Mouse (Mus musculus) left cerebral cortex, adult 18-20 months (tissue): Measurements from ENCODE around the gene Slamf8. TPM values are rescaled to one million over a fixed set of nuclear protein-coding genes. Genes with fewer than 3 reads are reported as not detected.

ENCODE experiments used
- DNase-seq, 2 experiments: peaks; one replicate each; pipeline ENCODE4 v3.0.0; 2021 to 2022; ENCODE audit warnings: low spot score in 2 of 2, mixed read lengths in 1 of 2
- total RNA-seq, 2 experiments: library from RNA; stranded (reverse); gene quantifications; 2 replicates each; pipeline ENCODE4 v1.2.3; 2021

The Slamf8 gene
- total RNA-seq, 2 experiments from 2014 or later = not detected

DNA sequence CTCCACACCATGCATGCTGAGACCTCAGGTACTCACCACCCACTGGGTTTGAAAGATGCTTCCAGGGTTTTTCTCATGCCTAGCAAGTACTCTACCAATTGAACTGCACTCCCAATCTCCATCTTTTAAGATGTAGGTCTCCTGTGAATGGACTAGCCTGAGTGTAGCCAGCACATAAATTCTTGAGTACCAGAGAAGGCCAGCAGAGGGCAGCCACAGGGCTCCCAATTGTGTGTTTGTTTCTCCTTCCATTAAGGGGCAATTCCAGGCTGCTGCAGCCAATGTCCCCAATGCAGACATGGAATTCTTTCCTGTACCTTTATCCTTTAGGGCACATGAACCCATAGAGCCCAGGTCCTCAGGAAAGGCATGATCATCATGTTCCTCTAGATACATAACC is 4.1 kb upstream of the Slamf8 start:
- DNase-seq = peak; percentile 29 to 36

GRCm38 (mm10) chr1:172593956-172594355 is 3.6 kb upstream of the Slamf8 start:
- no peak for DNase-seq

GRCm38 (mm10) chr1:172593321-172593720 is 3.0 kb upstream of the Slamf8 start:
- no peak for DNase-seq

DNA sequence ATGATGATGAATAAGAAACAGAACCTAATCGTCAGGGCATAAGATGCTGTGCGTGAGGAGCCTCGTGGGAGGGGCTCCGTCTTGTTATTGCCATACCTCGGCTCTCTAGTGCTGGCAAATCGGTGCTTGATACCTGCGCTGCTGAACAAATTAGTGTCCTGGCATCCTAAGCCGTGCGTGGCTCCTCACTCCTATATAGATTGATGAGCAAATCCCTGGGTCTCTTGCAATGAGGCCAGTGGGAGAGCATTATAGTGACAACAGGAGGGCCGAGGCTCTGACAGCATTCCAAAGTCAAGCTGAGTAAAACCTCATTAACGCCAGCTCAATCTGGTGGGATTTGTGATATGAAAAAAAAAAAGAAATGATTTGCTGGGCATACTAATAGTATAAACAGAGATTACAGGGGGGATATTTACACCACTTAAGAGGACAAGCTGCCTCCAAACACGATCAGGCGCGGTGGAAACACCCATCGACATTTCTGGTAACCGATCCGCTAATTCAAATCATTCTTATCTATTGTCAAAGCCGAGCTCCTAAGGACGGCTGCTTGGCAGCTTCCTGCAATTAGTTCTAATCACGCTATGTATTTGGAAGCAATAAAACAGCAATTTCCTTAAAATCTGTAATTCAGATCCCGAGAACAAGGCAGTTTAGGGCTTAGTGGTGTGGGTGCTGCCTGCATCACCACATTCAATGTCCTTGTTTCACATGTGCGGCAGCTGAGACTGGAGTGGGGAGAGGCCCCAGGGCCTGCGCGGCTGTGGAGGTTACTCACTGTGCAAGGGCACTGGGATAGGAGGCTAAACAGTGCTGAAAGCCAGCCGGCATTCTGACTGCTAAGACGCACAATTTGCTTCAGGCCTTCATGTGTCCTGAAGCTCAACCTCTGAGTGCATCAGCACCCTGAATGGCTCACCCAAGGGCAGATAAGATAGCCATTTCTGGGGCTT is 4.5 kb downstream of the Slamf8 start:
- no peak for DNase-seq

DNA sequence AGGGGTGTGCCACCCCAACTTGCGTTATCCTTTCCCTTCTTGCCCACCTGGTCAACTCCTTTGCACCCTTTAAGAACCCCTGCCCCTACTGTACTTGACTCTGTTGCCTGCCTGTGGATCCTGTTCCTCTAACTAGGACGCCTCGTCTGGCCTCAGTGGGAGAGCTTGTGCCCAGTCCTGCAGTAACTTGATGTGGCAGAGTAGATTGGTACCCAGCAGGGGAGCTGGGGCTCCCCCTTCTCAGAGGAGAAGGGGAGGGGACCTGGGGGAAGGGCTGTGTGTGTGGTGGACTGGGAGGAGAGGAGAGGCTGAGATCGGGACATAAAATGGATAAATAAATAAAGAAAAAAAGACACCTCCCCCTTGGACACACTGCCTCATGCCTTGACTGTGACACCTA is 5.3 kb downstream of the Slamf8 start:
- no peak for DNase-seq

- no peak for DNase-seq
Observed at GRCm38 (mm10) chr1:172584271-172584670, 6.1 kb downstream of the Slamf8 start.

DNA sequence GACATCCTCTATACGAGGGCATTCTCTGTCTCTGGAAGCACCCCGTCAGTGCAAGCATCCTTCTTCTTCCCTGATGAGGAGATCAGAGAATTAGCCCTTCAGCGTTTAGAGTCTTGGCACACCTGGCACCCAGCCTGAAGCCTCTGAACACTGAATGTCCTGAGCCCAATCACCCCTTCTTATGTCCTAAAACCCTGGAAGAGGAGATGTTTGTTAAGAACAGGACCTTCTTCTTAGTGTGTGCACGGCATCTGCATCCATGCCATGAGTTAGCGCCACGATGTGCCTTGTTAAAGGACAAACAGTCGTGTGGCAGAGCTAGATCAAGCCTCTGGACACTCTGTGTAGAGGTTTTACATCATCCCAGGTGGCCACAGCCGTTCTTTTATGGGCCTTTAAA is 7.9 kb downstream of the Slamf8 start:
- no peak for DNase-seq

DNA sequence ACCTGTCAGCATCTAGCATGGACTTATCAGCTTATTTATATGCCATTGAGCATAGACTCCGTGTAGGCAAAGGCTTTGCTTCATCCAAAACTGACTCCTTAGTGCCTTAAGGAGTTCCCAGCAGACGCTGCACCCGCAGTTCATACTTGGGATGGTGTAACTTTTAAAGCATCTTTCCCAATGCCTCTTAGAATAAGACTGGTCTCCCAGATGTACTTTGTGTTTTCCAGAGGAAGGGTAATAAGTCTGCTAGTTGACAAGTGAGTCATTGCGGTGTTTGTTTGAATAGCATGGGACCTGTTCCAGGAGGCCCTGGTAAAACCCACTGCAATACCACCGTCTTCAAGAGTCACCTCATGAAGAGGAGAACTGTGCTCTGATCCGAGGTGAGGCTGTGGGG is 10.3 kb downstream of the Slamf8 start:
- no peak for DNase-seq

DNA sequence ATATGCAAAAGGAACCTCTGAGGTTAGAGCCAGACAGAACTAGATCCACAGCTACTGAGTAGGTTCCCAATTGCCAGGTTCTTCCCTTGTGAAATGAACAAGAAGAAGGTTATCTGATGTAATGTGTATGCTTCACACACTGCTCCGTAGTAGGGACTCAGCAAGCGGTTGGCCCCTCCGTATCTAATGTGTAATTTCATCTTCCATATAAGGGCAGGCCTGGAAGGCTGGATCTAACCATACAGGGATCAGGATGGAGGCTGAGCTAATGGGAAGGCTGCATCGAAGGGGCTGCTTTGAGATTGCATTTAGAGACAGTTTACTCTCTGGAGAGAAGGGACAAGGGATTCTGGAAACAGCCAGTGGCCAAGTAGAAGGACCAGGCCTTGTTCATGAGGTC is 22.6 kb downstream of the Slamf8 start:
- no peak for DNase-seq

- DNase-seq = no peak
Observed at GRCm38 (mm10) chr1:172566131-172566530, 24.2 kb downstream of the Slamf8 start.

- DNase-seq = no peak
Observed at GRCm38 (mm10) chr1:172563465-172563828, 26.9 kb downstream of the Slamf8 start.

DNA sequence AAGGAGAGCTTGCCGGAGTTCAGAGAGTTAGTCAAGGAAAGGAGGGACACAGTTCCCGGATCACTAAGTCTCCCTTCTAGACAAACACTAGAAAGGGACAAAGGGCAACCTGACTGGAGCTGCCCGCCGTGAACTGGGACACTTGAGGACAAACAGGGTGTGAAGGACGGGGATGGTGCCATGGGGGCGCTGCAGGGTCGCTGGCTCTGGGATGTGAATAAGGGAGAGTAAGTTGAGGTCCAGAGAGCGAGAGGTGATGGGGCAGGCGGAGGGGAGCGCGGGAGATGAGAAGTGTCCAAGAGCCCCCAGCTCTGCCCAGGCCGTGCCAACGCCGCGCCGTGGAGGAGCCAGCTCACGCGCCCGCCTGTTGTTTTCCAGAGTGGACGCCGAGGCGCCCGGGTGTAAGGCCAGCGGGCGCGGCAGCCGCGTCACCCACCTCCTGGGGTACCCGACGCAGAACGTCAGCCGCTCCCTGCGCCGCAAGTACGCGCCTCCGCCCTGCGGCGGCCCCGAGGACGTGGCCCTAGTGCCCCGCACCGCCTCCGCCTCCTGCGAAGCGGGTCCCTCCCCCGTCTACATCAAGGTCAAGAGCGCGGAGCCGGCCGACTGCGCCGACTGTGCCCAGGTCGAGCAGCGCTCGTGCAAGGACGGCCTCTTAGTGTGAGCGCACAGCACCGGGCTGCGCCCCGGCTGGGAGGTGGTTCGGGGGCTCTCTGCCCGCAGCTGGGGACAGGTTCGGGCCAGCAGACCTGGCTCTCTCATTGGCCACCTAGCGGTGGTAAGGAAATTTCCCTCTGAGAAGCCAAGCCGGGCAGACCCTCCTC is 27.5 kb downstream of the Slamf8 start:
- peak; percentile 39 to 58 for DNase-seq

GRCm38 (mm10) chr1:172555638-172556037 is 34.7 kb downstream of the Slamf8 start, which contains the start of gene Vsig8:
Gene Vsig8 (plus strand): TSS chr1:172555938.
- no peak for DNase-seq

- DNase-seq = no peak
Observed at GRCm38 (mm10) chr1:172552623-172553022, 37.7 kb downstream of the Slamf8 start.

GRCm38 (mm10) chr1:172551009-172551408 is 39.4 kb downstream of the Slamf8 start:
- no peak for DNase-seq

DNA sequence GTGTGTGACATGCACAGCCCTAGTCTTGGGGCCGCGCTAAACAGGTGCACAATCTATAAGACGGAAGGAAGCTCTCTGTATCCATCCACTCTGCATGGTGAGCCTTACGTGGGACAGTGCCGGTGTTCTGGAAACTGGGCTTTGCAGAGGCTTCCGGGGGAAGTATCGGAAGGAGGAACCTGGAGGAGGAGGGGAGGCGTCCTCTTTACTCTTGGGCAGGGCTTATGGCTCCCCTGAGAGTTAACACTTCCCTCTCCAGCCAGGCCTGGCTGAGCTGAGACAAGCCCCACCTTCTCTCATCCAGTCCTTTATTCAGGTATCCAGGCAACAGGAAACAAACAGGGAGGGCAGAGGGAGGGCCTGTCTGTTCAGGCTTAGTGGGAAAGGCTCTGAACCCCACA is 39.8 kb downstream of the Slamf8 start:
- peak; percentile 28 to 48 for DNase-seq

DNA sequence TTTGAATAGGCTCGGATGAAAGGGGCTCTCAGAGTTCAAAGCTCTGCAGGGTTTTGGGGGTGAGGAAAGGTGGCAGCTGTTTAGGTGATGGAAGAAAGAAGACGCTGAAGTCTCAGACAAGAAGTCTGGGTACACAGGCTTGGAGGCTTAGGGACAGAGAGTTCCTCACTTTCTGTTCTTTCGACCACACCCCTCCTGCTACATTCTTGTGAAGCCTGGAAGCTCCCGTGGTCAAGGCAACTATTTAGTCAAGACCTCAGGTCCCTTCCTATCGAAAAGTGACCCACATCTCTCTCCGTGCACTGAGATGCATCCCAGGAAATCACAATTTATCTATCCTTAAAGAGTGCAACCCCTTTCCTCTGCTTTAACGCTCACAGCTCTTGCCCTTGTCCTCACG is 40.7 kb downstream of the Slamf8 start:
- no peak for DNase-seq

DNA sequence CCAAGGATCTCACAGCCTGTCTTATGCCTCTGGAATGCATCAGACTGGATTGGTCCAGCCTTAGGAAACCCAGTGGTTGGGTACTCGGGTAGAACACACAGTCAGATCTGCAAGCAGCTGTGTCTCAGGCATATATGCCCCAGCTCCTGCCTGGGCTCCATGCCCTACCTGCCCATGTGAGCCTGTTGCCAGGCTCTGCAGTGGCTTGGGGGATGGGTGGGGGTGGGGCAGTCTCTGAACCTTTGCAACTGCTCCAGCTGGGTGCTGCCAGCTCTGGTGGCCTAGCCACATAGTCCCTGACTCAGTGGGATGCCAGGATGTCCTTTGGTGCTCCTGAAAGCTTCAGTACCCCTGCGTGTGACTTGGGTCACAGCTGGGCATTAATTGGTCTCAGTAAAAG is 41.1 kb downstream of the Slamf8 start:
- DNase-seq = no peak

DNA sequence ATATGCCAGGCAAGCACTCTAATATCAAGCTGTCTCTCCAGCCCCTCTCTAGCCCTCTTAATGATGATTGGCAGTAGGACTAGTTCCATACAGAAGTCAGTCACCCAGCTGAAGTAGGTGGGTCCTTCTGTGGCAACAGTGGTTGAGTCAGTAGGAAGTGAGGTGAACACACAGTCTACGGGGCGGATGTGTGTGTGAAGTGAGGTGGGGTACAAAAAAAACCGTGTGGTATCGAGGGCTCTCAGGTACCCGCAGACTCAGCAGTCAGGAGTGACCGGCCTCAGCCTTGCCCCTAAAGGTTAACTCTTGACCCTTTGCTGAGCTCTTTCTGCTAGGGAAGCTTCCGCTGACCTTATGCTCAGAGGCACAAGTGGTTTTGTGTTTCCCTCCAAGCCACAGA is 41.9 kb downstream of the Slamf8 start:
- no peak for DNase-seq

DNA sequence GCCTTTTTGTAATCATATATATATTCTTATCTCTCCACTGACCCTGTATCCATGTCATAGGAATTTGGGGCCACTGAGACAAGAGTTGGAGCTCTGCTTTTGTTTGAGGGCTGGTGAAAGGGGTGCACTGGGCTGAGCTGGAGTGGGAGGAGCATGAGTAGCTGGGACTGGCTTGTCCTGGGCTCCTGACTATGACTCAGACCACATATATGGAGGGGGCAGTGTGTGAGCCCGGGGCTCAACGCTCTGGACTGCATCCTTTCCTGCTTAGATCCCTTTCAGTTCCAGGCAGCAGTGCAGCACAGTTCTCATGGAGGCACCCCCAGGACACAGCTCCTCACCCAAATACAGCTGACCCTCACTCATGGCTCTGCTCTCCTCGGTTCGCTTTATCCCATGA is 44.3 kb downstream of the Slamf8 start:
- no peak for DNase-seq

- DNase-seq = no peak
Observed at GRCm38 (mm10) chr1:172540283-172540820, 50.0 kb downstream of the Slamf8 start.

- DNase-seq = no peak
Observed at GRCm38 (mm10) chr1:172539827-172540226, 50.5 kb downstream of the Slamf8 start.
